Mouse (Mus musculus): ENCODE data around the gene Aacs.

Gene Aacs

DNA sequence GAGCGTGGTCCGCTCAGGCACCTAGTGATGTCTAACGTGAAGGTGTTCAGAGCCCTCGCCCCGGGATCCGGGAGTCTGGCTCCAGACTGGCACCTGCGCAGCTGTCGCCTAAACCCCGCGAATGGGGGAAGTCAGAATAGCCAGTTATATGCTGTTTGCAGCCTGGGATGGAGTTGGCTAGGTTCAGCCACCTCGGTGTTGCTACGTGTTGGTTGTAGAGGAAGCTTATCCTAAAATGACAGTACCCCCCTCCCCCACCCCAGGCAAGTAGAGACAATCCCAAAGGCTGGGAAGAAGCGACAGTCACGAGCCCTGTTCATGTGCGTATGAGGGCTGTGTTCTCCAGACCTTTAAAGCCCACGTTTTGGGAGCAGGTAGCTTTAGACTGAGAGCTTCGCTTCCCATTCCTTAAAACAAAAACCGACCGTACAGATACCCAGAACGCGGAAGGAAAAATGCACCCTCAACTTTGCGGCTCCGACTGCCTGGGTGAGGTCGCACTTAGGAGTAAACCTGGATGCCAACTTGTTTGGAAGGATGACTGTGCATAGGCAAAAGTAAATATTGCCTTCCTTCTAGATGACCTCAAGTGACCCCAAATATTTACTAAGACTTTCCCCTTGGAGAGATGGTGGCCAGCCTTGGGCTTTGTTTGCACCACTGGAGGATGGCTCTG lies 57.7 kb downstream of the Aacs start:
- peak; percentile 44 for DNase-seq (ENCODE audit: low spot score)

DNA sequence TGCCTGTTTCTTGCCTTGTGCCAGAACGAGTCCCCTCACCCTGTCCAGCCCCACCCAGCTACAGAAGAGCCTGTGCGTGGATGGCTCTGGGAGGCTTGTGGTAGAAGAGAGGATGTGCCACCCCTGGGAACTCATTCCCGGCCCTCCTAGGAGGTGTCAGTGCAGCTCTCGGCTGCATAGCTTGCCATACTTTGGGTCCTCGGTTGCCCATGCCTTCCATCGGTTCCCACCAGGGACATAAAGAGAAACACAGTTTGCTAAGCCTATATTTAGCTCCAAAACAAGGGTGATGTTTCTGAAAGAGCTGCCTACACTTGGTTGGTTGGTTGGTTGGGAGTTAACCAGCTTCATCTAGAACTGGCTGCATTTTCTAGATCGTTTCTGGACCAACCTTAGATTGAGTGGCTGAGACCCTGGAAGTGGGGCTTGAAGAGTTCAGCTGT lies 58.6 kb downstream of the Aacs start:
- DNase-seq (ENCODE audit: low spot score) = peak; percentile 26

DNA sequence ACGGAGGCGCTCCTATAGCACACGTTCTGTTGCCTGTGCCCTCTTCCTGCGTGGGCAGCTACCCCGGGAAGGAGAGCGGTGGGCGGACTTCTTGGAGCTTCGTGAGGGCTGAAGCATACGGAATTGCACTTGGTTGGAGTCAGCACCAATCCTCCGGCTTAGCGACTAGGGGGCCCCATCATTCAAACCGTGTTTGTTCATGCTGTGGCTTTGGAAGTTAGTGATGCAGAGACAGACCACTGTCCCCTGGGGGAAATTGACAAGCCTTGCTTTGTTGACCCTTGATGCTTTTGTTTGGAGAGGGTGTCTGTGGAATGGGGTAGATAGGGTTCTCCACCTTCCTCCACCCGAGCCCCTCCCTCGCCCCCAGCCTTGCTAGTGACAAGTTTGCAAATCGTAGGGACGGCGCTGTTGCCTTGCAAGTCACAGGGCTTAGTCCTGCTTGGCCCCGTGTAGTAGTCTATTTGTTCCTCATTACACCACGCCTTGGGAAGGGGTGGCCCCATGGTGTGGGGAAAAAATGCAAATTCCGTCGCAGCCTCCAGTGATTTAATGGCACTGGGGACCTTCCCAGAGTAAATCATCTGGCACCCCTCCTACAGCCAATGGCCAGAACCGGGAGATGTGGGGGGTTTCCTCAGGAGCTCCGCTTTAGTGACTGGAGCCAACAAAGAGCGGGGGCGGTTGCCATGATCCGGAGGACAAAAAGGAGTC lies 59.2 kb downstream of the Aacs start:
- peak; percentile 73 for DNase-seq (ENCODE audit: low spot score)

DNA sequence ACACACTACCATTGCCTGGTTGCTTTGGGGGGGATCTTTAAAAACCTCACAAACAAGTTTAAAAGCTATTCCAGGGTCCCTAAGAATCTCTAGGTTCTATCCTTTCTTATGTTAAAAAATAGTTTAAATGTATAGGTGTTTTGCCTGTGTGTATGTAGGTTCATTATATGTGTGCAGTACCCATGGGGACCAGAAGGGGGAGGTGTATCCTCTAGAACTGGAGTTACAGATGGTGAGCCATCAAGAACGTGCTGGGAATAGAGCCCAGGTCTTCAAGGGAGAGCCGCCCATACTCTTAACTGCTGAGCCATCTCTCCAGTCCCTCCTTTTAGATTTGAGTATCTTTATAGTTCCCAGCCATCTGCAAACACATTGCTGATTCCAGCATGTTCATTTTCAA lies 69.5 kb downstream of the Aacs start:
- DNase-seq (ENCODE audit: low spot score) = no peak

DNA sequence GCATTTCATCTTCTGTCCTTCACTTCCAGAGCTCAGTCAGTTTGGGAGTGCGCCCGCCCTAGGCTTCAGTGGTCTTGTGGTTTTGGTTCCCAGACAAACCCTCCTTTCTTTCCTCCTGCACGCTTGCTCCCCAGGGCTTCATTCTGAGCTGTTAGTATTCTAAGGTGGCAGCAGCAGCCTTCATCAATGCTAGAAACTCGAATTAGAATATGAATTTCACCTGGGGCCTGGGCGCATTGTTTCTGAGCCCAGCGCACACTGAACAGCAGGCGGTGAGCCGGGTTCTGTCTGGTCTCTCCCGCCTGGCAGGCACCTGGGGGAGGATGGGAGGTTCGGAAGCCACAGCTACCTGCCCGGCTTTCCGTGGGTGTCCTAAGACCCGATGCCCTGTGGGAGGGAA lies 70.7 kb downstream of the Aacs start:
- no peak for DNase-seq (ENCODE audit: low spot score)

DNA sequence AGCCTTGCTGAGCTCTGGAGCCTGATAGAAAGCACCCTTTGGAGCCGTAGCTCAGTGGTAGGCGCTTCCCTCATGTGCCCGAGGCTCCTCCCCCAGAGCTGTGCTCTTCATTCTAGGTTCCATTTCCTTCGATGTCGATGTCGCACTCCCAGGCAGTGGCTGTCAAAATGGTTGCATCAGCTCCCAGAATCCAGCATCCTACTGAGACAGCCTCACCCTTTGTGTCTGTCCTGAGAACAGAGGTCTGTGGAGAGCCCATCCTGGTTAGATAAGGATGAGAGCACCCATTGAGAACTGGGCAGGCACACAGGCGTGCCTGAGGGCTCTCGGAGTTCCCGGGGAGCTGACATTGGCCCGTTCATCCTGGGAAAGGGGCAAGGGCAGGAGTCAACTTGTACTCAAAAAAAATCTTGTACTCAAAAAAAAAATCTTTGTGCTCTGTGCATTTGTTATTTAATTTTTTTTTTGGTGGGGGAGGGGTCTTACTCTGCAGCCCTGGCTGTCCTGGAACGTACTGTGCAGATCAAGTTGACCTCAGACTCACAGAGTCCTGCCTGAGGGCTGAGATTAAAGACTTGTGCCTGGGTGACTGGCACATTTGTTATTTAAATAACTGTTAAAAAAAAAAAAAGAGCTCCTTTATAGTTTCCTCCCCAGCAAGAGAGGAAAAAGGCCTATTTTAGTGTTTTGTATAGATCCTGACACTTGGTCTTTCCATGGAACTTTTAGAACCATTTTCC lies 74.3 kb downstream of the Aacs start:
- DNase-seq (ENCODE audit: low spot score) = no peak

DNA sequence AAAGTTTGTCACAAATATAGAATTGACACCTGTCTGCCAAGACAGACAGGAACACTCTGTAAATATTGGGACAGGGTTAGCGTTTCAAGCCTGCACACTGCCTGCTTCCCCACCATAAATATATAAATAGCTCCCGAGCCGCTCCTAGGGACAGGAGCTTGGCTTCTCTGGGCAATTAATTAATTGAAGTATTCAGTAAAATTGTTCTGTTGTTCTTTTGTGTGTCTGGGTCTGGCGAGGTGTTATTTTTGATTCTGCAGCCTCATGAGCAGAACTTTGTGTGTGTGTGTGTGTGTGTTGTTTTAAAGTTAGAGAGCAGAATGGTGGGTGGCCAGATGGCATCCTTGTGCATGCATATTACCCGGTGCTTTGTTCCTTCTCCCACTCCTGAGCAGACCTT lies 80.1 kb downstream of the Aacs start:
- DNase-seq (ENCODE audit: low spot score) = no peak

DNA sequence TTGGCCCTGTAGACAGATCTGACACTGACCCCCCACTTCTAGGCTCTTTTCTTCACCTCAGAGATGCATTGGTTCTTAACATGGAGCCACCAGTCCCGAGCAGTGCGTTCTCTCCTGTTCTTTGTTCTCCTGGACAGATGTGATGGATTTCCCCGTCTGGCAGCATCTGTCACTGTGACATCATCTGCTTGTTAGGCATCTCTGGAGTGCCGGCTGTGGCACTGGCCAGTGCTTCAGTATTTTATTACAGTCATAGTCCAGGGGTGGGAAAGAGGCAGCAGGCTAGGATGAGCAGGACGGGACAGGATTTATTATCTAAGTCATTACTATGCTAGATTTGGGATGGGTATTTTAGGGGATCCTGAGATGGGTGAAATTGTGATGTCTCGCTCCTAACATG lies 87.9 kb downstream of the Aacs start:
- no peak for DNase-seq (ENCODE audit: low spot score)

DNA sequence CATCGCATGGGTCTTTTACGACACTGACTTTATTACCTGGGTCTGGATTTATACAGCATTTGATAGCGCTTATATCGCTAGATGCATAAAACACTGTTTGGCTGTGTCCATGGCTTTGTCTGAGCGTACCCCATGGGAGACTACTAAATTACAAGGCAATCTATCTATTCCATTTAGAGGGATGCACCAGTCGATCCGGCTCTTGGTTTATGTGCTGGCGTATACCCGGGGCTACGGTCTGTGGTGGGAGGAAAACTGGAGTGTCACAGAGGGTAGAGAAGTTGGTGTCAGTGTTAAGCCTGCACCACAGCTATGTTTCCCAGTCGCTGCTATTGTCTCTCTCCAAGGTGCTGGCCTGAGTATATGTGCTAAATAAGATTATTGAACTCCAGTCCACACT lies 90.1 kb downstream of the Aacs start:
- no peak for DNase-seq (ENCODE audit: low spot score)

Measured in left cerebral cortex, adult 11 months (tissue).